Mouse (Mus musculus) embryonic facial prominence, embryonic 14.5 days (tissue): ENCODE data around the gene Map2. TPM values are rescaled to one million over a fixed set of nuclear protein-coding genes. Genes with fewer than 3 reads are reported as not detected.

Experiments used
- ATAC-seq: fragments of 200-750 bp; cut with Nextera tagmentation; 2 replicates; pipeline ENCODE4 v1.8.0; 2017; ENCODE audit warnings: low read depth, moderate number of reproducible peaks, moderate TSS enrichment
- DNase-seq: peaks from one replicate; pipeline ENCODE4 v3.0.0-alpha.2; 2015; ENCODE audit warnings: low spot score
- H3K27ac ChIP-seq: fragments of 300-500 bp; sonication (generic); replicated peaks from 2 replicates; pipeline ENCODE4 v1.5.1; 2014; ENCODE audit warnings: low read depth, mild to moderate bottlenecking, low read length, moderate library complexity
- H3K27me3 ChIP-seq: fragments of 300-500 bp; sonication (generic); replicated peaks from 2 replicates; pipeline ENCODE4 v1.6.1; 2014; ENCODE audit warnings: low read length; ENCODE audit not compliant: control insufficient read depth, insufficient read depth
- H3K36me3 ChIP-seq: fragments of 300-500 bp; sonication (generic); 2 replicates; pipeline ENCODE4 v1.6.1; 2014; ENCODE audit warnings: low read length, mixed read lengths; ENCODE audit not compliant: control insufficient read depth, insufficient read depth
- H3K4me1 ChIP-seq: fragments of 300-500 bp; sonication (generic); 2 replicates; pipeline ENCODE4 v1.6.1; 2014; ENCODE audit warnings: antibody characterized with exemption, low read length; ENCODE audit not compliant: control insufficient read depth, insufficient read depth
- H3K4me2 ChIP-seq: fragments of 300-500 bp; sonication (generic); 2 replicates; pipeline ENCODE4 v1.6.1; 2014; ENCODE audit warnings: low read depth, mild to moderate bottlenecking, low read length, moderate library complexity, mixed read lengths
- H3K4me3 ChIP-seq: fragments of 300-500 bp; sonication (generic); 2 replicates; pipeline ENCODE4 v1.5.1; 2014; ENCODE audit warnings: low read depth, mild to moderate bottlenecking, low read length
- H3K9ac ChIP-seq: fragments of 300-500 bp; sonication (generic); 2 replicates; pipeline ENCODE4 v1.6.1; 2014; ENCODE audit warnings: low read depth, mild to moderate bottlenecking, low read length, moderate library complexity, mixed read lengths
- H3K9me3 ChIP-seq: fragments of 300-500 bp; sonication (generic); 2 replicates; pipeline ENCODE4 v1.6.1; 2016; ENCODE audit warnings: low read length; ENCODE audit not compliant: control insufficient read depth
- WGBS: fragments of 180-500 bp; shearing (Covaris S2); extraction: QIAGEN DNeasy Blood & Tissue Kit; methylation state at CpG from one replicate; pipeline ENCODE4 v1.1.7; 2014; 5-methylcytosine and 5-hydroxymethylcytosine counted together
- polyA plus RNA-seq: library from polyadenylated mRNA; unstranded; fragments of >200 nt; fragmentation: Nextera tagmentation; extraction: Ambion mirVana; gene quantifications from 2 replicates; pipeline ENCODE4 v1.2.1, GENCODE M21; 2014

Map2 gene
- polyA plus RNA-seq, 1 experiment from 2014 or later, result 19.2 TPM

- DNase-seq (no peak), ATAC-seq (no peak)
- WGBS, result 61% methylated on average over 3 of the region's 3 CpGs
- Histone ChIP-seq H3K27ac (no peak overlapping the region), H3K4me3 (no peak overlapping the region), H3K9ac (no peak overlapping the region), H3K36me3 (no peaks in the 10 kb centered on the region), H3K4me2 (no peak overlapping the region), H3K4me1 (no peaks in the 10 kb centered on the region), H3K9me3 (no peaks in the 10 kb centered on the region), H3K27me3 (no peaks in the 10 kb centered on the region)
These were observed 282.7 kb downstream of the Map2 start for GRCm38 (mm10) chr1:66457747-66458146.

- no peak overlapping the region for H3K4me3 ChIP-seq
- no peak overlapping the region for H3K27ac ChIP-seq
- no peak overlapping the region for H3K4me2 ChIP-seq
- ATAC-seq (no peak), DNase-seq (no peak)
- H3K4me1 ChIP-seq, result no peaks in the 10 kb centered on the region
- H3K27me3 ChIP-seq, result no peaks in the 10 kb centered on the region
- H3K9me3 ChIP-seq, result no peaks in the 10 kb centered on the region
- WGBS, result 67% methylated on average over 3 of the region's 3 CpGs
- no peak overlapping the region for H3K9ac ChIP-seq
- no peaks in the 10 kb centered on the region for H3K36me3 ChIP-seq
These were observed 284.3 kb downstream of the Map2 start for GRCm38 (mm10) chr1:66459394-66459793.

- WGBS, result 67% methylated on average over 4 of the region's 4 CpGs
- DNase-seq (no peak), ATAC-seq (no peak)
- Histone ChIP-seq H3K36me3 (no peaks in the 10 kb centered on the region), H3K9me3 (no peaks in the 10 kb centered on the region), H3K27me3 (no peaks in the 10 kb centered on the region), H3K4me3 (no peak overlapping the region), H3K4me2 (no peak overlapping the region), H3K27ac (no peak overlapping the region), H3K4me1 (no peaks in the 10 kb centered on the region), H3K9ac (no peak overlapping the region)
These were observed 285.8 kb downstream of the Map2 start for GRCm38 (mm10) chr1:66460850-66461249.

DNA sequence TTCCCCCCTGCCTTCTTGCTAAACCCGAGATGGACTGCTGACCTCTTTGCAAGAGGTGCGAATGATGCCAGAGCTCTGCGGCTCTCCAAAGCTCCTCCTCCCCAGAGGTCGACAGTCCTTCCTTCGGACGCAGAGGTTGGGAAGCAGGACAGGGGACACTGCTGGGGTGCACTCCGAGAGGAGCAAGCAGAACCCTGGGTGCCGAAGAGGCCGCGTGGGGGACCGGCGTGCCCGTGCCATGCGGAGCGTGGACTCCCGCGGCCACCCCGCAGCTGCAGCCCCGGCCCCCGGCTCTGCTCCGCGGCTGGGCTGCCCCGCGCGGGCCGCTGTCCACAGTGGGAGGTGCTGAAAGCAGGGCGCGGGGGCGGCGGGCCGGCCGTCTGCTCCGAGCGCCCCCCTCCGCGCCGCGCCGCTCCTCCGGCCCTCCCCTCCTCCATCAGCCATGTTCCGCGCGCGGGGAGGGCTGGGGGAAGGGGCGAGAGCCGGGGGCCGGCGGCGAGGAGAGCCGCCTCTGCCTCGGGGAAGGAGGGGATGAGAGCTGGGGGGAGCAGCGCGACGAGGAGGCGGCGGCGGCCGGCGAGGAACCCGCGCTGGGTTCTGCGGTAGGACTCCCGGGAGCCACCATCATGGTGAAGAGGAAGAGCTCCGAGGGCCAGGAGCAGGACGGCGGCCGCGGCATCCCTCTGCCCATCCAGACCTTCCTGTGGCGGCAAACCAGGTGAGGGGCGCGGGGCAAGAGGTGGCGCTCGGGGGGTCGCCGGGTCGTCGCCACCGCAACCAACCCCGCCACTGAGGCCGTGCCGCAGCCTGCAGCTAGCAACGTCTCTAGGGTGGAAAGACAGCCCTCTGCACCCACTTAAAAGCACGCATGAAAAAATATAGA is 293.0 kb downstream of the Map2 start, which contains the start of gene Unc80:
Gene Unc80 (plus strand): TSS at position 547 of the 883 bp plus-strand sequence.
- peak within 1 kb of the TSS; percentile 81 for H3K4me2 ChIP-seq
- H3K9ac ChIP-seq, result peak within 1 kb of the TSS; percentile 52
- no peak within 1 kb of the TSS for H3K27ac ChIP-seq
- ATAC-seq (peak; percentile 96), DNase-seq (peak; percentile 56)
- H3K4me1 ChIP-seq, result peaks cover 4% of the 10 kb centered on the region; the same call in 1 of the 2 replicates
- peak within 1 kb of the TSS; percentile 55 for H3K4me3 ChIP-seq
- H3K9me3 ChIP-seq, result no peaks in the 10 kb centered on the region
- WGBS, result 1% methylated on average over 29 of the region's 83 CpGs
- no peaks in the 10 kb centered on the region for H3K36me3 ChIP-seq
- H3K27me3 ChIP-seq, result peaks cover 17% of the 10 kb centered on the region

- no peak overlapping the region for H3K9ac ChIP-seq
- H3K4me2 ChIP-seq, result peak overlapping the region; percentile 81
- peak overlapping the region; percentile 55 for H3K4me3 ChIP-seq
- H3K9me3 ChIP-seq, result no peaks in the 10 kb centered on the region
- H3K27me3 ChIP-seq, result peaks cover 17% of the 10 kb centered on the region
- H3K36me3 ChIP-seq, result no peaks in the 10 kb centered on the region
- H3K27ac ChIP-seq, result no peak overlapping the region
- peaks cover 4% of the 10 kb centered on the region; the same call in 1 of the 2 replicates for H3K4me1 ChIP-seq
- 18% methylated on average over 3 of the region's 3 CpGs for WGBS
- DNase-seq, result no peak
- no peak for ATAC-seq
These were observed 293.6 kb downstream of the Map2 start for GRCm38 (mm10) chr1:66468704-66469020.

- no peak overlapping the region for H3K27ac ChIP-seq
- H3K36me3 ChIP-seq, result no peaks in the 10 kb centered on the region
- ATAC-seq, result no peak
- H3K4me1 ChIP-seq, result no peaks in the 10 kb centered on the region
- DNase-seq, result no peak
- 90% methylated on average over 3 of the region's 3 CpGs for WGBS
- H3K27me3 ChIP-seq, result no peaks in the 10 kb centered on the region
- H3K9me3 ChIP-seq, result no peaks in the 10 kb centered on the region
- H3K4me3 ChIP-seq, result no peak overlapping the region
- H3K4me2 ChIP-seq, result no peak overlapping the region
- no peak overlapping the region for H3K9ac ChIP-seq
These were observed 307.7 kb downstream of the Map2 start for GRCm38 (mm10) chr1:66482751-66483150.

Other genes with a start within 250 kb of the Map2 start
- not detected in 2 replicates for gene Crygf, start 248.8 kb upstream of the Map2 start, polyA plus RNA-seq